In the genomic region with DNA sequence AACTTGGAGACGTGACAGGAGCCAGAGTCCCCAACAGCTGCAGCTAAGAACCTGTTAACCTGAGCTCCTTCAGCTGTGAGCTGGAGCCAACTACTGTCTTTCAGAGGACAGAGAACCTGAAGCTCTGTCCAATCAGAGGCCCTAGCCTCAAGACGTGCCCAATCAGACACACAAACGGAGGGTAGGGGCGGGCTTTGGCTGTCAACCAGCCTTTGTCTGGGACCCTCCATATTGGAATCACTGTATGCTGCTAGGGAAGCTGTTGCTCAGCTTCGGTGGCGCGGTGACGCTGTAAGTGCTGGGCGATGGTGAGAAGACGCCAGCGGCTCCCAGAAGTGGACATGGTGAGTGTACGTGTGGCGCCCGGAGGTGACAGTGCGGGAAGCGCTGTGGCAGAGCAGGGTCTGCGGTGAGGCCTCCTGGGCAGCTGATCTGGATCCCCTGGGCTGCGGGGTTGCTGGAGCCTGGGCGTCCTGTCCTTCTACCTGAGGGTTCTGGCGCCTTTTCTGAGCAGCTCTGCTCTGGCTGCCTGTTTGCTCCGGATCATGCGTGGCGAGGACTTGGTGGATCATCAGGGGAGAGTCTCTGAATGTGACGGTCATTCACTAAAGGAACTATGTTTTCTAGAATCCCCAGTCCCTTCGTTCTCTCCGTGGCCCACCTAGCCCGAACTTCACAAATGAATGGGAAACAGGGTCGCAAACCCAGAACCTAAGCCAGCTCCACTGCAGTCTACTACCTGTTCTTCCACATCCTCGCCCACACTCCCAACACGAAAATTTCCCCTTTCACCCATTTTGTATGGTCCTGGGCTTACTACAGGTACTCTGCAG, we compare ENCODE assay signal across 7 mouse cellular contexts. TPM values are rescaled to one million over a fixed set of nuclear protein-coding genes. Genes with fewer than 3 reads are reported as not detected.
DNase-seq lines count a peak whose midpoint lies in the region; ATAC-seq lines count a peak whose summit lies in the region.

A gene (plus strand): TSS at position 215 of the 833 bp plus-strand sequence.

- peak within 1 kb of the TSS; percentile 71 for H3K4me3 ChIP-seq in embryonic facial prominence, embryonic 11.5 days (ENCODE audit: low read depth, low read length)
- peak within 1 kb of the TSS; percentile 83 for H3K4me3 ChIP-seq in limb, embryonic 10.5 days
- H3K4me3 ChIP-seq in midbrain, embryonic 13.5 days (replicated peaks), result peak within 1 kb of the TSS; percentile 68

- ATAC-seq in embryonic facial prominence, embryonic 11.5 days (replicated peaks; ENCODE audit: insufficient number of reproducible peaks, low FRiP score, low TSS enrichment, low read depth), result peak; percentile 96
- ATAC-seq in granulocyte monocyte progenitor cell, adult 5-6 weeks (replicated peaks; ENCODE audit: poor library complexity, severe bottlenecking), result peak; percentile 89
- peak; percentile 95 for ATAC-seq in midbrain, embryonic 13.5 days

- no peaks in the 10 kb centered on the region for H3K9me3 ChIP-seq in embryonic facial prominence, embryonic 11.5 days (replicated peaks; ENCODE audit: control insufficient read depth, low read length)
- no peaks in the 10 kb centered on the region for H3K9me3 ChIP-seq in limb, embryonic 10.5 days (replicated peaks)
- H3K9me3 ChIP-seq in midbrain, embryonic 13.5 days, result no peaks in the 10 kb centered on the region

- H3K4me2 ChIP-seq in embryonic facial prominence, embryonic 11.5 days (ENCODE audit: low read depth, low read length), result peak within 1 kb of the TSS; percentile 50
- peak within 1 kb of the TSS; percentile 65 for H3K4me2 ChIP-seq in midbrain, embryonic 13.5 days (replicated peaks)

- peak within 1 kb of the TSS; percentile 87 for H3K9ac ChIP-seq in embryonic facial prominence, embryonic 11.5 days (replicated peaks; ENCODE audit: low read length)
- peak within 1 kb of the TSS; percentile 87 for H3K9ac ChIP-seq in midbrain, embryonic 13.5 days (replicated peaks)

- H3K4me1 ChIP-seq in embryonic facial prominence, embryonic 11.5 days (ENCODE audit: control insufficient read depth, insufficient read depth, low read length), result no peaks in the 10 kb centered on the region
- peaks cover 12% of the 10 kb centered on the region for H3K4me1 ChIP-seq in limb, embryonic 10.5 days
- peaks cover 40% of the 10 kb centered on the region for H3K4me1 ChIP-seq in midbrain, embryonic 13.5 days (replicated peaks)

- peak within 1 kb of the TSS; percentile 57; the same call in 1 of the 2 replicates for H3K27ac ChIP-seq in embryonic facial prominence, embryonic 11.5 days (replicated peaks; ENCODE audit: low read depth, low read length)
- H3K27ac ChIP-seq in limb, embryonic 10.5 days, result peak within 1 kb of the TSS; percentile 92
- peak within 1 kb of the TSS; percentile 93 for H3K27ac ChIP-seq in midbrain, embryonic 13.5 days

- H3K36me3 ChIP-seq in embryonic facial prominence, embryonic 11.5 days (replicated peaks; ENCODE audit: control insufficient read depth, insufficient read depth, low read depth, low read length), result no peaks in the 10 kb centered on the region
- H3K36me3 ChIP-seq in limb, embryonic 10.5 days, result peaks cover 7% of the 10 kb centered on the region
- peaks cover 5% of the 10 kb centered on the region; the same call in 1 of the 2 replicates for H3K36me3 ChIP-seq in midbrain, embryonic 13.5 days

- H3K27me3 ChIP-seq in embryonic facial prominence, embryonic 11.5 days (ENCODE audit: control insufficient read depth, insufficient read depth, low read length), result no peaks in the 10 kb centered on the region
- no peaks in the 10 kb centered on the region for H3K27me3 ChIP-seq in limb, embryonic 10.5 days (ENCODE audit: low read depth, poor library complexity, severe bottlenecking)
- no peaks in the 10 kb centered on the region for H3K27me3 ChIP-seq in midbrain, embryonic 13.5 days

- under 1% methylated on average over 30 of the region's 30 CpGs for WGBS in embryonic facial prominence, embryonic 11.5 days
- WGBS in limb, embryonic 10.5 days, result 2% methylated on average over 30 of the region's 30 CpGs
- under 1% methylated on average over 30 of the region's 30 CpGs for WGBS in midbrain, embryonic 13.5 days

- DNase-seq in adrenal gland, postnatal 14 days, result peak; percentile 96
- DNase-seq in embryonic facial prominence, embryonic 11.5 days (ENCODE audit: low spot score), result peak; percentile 96
- peak; percentile 96 for DNase-seq in kidney, adult 11 months
- DNase-seq in limb, embryonic 10.5 days (ENCODE audit: low spot score), result peak; percentile 86
- DNase-seq in spleen, adult 12 weeks (ENCODE audit: low spot score), result peak; percentile 84

RNA-seq across cellular contexts. Expression of the gene that starts here (rescaled TPM):
- 6.1 and 6.5 TPM in 2 replicates for total RNA-seq in adrenal gland, postnatal 14 days (2021)
- 11.7 and 12.3 TPM in 2 replicates for polyA plus RNA-seq in embryonic facial prominence, embryonic 11.5 days (2014; fragmentation: Nextera tagmentation; extraction: Ambion mirVana)
- total RNA-seq in granulocyte monocyte progenitor cell, adult 5-6 weeks (2014; fragmentation: Nextera tagmentation), result 6.7 and 14.7 TPM in 2 replicates
- total RNA-seq in granulocyte monocyte progenitor cell, adult 5-6 weeks (2017), result 9.0 and 11.9 TPM in 2 replicates
- polyA plus RNA-seq in limb, embryonic 10.5 days (2016; fragmentation: Nextera tagmentation; extraction: Ambion mirVana), result 9.3 and 13.4 TPM in 2 replicates
- polyA plus RNA-seq in midbrain, embryonic 13.5 days (2015; fragmentation: Nextera tagmentation; extraction: Ambion mirVana), result 22.7 and 24.4 TPM in 2 replicates

Comparison
In these comparisons a context has a peak if more than half of its experiments do, and no peak if none do; other contexts are left out.
1. Peak in every context shown above with its lines: DNase-seq, ATAC-seq, H3K4me3 ChIP-seq and H3K27ac ChIP-seq.